Mouse (Mus musculus) layer of hippocampus, adult 2 months (tissue): Measurements from ENCODE around the gene Mfsd1. TPM values are rescaled to one million over a fixed set of nuclear protein-coding genes. Genes with fewer than 3 reads are reported as not detected.

Experiments used
- DNase-seq, 2 experiments: peaks; one replicate each; pipeline ENCODE4 v3.0.0; 2022; ENCODE audit warnings: low spot score in 2 of 2
- H3K27ac ChIP-seq: fragments of 200-600 bp; 2 replicates; pipeline ENCODE4 v1.8.1; 2022
- H3K4me3 ChIP-seq: fragments of 200-600 bp; 2 replicates; pipeline ENCODE4 v1.8.1; 2022; ENCODE audit warnings: mild to moderate bottlenecking
- CTCF ChIP-seq: fragments of 200-600 bp; conservative IDR thresholded peaks from 2 replicates; pipeline ENCODE4 v1.8.1; 2022; ENCODE audit warnings: antibody characterized with exemption, mild to moderate bottlenecking, moderate library complexity
- long read RNA-seq, 2 experiments: library from polyadenylated mRNA; stranded (forward); transcript quantifications; one replicate each; pipeline ENCODE4 v2.0.0; 2021; ENCODE audit warnings: borderline mapping rate in 2 of 2
- total RNA-seq, 2 experiments: library from RNA; stranded (reverse); gene quantifications; 2 replicates each; pipeline ENCODE4 v1.2.3; 2021

The Mfsd1 gene
- 10 to 100 TPM; 39.8 to 41.3 TPM for total RNA-seq
- long read RNA-seq, experiment 1, transcript Mfsd1-201 (16 exons, 3,011 nt), result major isoform, 33 of 39 reads
- long read RNA-seq, experiment 1, partial matches to known transcripts, result 2 of 39 reads
- long read RNA-seq, experiment 1, other reads (novel, unspliced or antisense), result 4 of 39 reads
- long read RNA-seq, experiment 2, transcript Mfsd1-201 (16 exons, 3,011 nt), result major isoform, 39 of 50 reads
- long read RNA-seq, experiment 2, partial matches to known transcripts, result 1 of 50 reads
- long read RNA-seq, experiment 2, other reads (novel, unspliced or antisense), result 10 of 50 reads

DNA sequence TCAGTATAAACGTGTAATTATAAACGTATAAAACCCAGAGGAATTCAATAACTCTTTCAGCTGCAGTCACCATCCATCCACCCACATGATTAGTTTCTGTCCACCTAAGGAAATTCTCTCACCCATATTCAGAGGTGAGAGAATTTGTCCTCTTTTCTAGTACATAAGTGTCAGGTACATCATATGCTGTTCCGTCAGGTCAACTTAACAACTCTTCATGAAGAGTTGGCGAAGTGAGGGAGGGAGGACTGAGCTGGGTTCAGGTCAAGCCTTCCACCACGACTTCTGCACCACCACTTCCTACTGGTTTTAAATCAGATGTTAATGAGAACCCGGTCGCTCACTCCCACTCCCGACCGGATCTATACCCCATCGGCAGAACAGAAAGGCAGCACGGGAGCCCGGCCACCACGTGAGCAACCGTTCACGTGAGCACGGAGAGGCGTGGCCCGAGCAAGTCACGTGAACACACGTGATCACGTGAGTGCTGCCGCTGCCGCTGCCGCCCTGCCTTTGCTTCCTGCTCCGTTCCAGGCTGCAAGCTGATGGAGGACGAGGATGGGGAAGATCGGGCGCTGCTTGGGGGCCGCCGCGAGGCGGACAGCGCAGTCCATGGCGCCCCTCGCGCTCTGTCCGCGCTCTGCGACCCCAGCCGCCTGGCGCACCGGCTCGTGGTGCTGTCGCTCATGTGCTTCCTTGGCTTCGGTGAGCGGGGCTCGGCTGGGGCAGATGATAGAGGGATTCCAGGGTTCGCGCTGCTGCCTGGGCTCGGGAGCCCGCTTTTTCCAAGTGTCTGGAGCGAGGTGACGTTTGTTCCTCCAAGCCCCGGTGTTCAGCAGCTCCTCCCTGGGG is at the start of gene Mfsd1:
TSS of gene Mfsd1 (plus strand) at position 469 of the 852 bp plus-strand sequence.
- H3K4me3 ChIP-seq, result peak within 1 kb of the TSS; percentile 72
- peak; percentile 80 to 83 for DNase-seq
- H3K27ac ChIP-seq, result peak within 1 kb of the TSS; percentile 88
- peak; percentile 22; the same call in 1 of the 2 replicates for TF ChIP-seq CTCF

DNA sequence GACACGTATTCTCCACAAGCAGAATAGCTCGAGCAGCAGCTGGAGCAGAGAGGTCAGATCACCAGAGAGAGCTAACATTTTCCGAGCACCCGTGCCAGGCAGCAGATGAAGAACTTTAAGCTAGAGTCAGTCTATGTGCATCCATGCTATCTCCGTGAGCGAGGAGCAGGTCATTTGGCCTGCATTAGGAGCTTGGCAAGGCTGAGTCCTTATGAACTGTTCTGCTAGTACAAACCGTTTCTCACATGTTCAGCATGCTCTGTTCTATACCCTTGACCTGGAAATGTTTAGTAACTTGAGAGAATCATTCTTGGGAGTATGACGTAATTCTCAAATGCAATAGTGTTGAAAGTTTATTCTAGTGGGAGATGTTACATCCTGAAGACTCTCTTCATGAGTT is 38.9 kb upstream of the Mfsd1 start:
- no peak for DNase-seq
- Histone ChIP-seq H3K4me3 (no peak overlapping the region), H3K27ac (no peak overlapping the region)
- TF ChIP-seq CTCF, result no peak

DNA sequence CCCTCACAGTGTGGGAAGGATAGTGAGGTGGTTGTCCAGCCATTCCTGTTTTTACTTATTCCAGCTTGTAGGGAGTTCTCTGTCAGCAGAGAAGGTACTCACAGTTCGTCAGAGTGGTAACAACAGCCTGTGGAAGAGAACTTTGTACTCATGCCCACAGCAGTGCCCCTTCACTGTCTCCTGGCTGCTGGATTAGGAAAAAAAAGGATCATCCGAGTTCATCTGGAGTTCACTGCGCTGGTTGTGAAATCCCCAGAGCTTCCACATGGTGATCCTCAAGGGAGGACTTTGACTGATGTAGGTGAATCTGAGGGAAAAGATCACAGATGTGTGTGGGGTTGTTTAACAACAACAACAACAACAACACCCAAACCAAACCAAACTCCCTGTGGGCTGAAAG is 31.3 kb upstream of the Mfsd1 start:
- H3K4me3 ChIP-seq, result no peak overlapping the region
- no peak for DNase-seq
- H3K27ac ChIP-seq, result no peak overlapping the region
- TF ChIP-seq CTCF, result no peak

- Histone ChIP-seq H3K4me3 (no peak overlapping the region), H3K27ac (no peak overlapping the region)
- DNase-seq, result no peak
- TF ChIP-seq CTCF, result no peak
Measured at GRCm38 (mm10) chr3:67553281-67553680, 29.3 kb upstream of the Mfsd1 start.

DNA sequence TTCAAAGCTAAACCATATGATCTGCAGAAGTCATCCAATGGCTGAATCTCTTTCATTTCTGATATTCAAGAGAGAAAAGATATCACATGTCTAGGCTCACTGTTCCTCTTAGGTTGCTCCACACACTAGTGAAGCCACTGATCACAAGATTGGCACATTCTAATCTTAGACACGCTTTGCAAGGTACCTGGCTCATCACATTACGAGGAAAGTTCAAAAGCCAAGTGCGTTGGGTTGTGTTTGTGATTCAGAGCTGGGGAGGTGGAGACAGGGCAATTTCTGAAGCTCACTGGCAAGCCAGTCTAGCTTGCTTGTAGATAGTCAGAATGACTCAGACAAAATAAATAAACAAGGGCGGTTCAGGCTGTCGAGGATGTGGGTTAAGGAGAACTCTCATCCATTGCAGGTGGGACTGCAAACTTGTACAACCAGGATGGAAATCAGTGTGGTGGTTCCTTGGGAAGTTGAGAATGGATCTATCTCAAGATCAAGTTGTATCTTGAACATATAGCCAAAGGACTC is 28.6 kb upstream of the Mfsd1 start:
- TF ChIP-seq CTCF, result no peak
- Histone ChIP-seq H3K4me3 (no peak overlapping the region), H3K27ac (no peak overlapping the region)
- DNase-seq, result no peak

DNA sequence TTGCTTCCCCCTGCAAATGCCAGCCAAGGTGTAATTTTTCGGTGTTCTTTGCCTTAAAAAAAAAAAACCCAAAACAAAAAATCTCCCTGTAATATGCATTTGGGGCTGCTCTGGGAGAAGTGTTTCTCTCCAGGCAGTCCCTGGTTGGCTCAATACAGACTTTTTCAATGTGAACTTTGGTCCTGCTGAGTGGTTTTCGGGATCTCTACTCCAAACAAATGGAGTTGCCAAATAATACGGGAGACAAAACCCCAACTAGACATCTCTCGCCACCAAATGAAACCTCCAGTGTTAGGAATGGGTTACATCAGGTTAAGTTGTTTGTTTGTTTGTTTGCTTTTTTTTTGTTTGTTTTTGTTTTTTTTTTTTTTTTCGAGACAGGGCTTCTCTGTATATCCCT is 27.3 kb upstream of the Mfsd1 start:
- TF ChIP-seq CTCF, result no peak
- Histone ChIP-seq H3K27ac (no peak overlapping the region), H3K4me3 (no peak overlapping the region)
- DNase-seq, result no peak

- Histone ChIP-seq H3K4me3 (no peak overlapping the region), H3K27ac (no peak overlapping the region)
- no peak for DNase-seq
- TF ChIP-seq CTCF, result no peak
Measured at GRCm38 (mm10) chr3:67557200-67557651, 25.3 kb upstream of the Mfsd1 start.

DNA sequence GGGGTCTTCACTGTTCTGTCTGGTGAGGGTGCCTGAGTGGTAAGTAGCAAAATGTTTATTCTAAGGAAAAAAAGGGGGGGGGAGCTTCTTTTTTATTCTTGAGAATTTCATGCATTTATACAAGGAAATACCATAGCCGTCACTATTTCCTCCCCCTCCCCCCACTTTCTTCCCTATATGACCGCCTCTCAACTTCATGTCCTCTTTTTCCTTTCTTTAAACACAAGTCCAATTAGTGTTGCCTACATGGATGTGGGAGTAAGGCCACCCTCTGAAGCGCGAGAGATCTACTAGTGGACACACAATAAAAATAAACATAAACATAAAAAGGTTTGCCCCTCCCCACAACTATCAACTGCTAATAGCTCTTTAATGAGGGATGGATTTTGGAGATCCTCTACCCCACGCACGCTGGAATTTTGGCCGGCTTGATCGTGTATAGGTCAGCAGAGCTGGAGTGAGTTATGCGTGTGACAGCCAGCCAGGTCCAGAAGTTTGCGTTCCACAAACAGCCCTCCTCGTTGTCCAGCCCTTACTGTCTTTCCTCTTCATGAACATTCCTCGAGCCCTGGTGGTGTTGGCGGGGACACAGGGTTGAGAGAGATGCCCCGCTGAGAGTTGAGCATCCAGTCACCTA is 24.7 kb upstream of the Mfsd1 start:
- TF ChIP-seq CTCF, result no peak
- no peak overlapping the region for H3K27ac ChIP-seq
- no peak overlapping the region for H3K4me3 ChIP-seq
- no peak for DNase-seq

GRCm38 (mm10) chr3:67564731-67565357 is 17.7 kb upstream of the Mfsd1 start:
- no peak for DNase-seq
- Histone ChIP-seq H3K4me3 (no peak overlapping the region), H3K27ac (no peak overlapping the region)
- peak; percentile 69 for TF ChIP-seq CTCF

GRCm38 (mm10) chr3:67565540-67566227 is 16.9 kb upstream of the Mfsd1 start:
- no peak for DNase-seq
- no peak overlapping the region for H3K27ac ChIP-seq
- no peak overlapping the region for H3K4me3 ChIP-seq
- no peak for TF ChIP-seq CTCF

DNA sequence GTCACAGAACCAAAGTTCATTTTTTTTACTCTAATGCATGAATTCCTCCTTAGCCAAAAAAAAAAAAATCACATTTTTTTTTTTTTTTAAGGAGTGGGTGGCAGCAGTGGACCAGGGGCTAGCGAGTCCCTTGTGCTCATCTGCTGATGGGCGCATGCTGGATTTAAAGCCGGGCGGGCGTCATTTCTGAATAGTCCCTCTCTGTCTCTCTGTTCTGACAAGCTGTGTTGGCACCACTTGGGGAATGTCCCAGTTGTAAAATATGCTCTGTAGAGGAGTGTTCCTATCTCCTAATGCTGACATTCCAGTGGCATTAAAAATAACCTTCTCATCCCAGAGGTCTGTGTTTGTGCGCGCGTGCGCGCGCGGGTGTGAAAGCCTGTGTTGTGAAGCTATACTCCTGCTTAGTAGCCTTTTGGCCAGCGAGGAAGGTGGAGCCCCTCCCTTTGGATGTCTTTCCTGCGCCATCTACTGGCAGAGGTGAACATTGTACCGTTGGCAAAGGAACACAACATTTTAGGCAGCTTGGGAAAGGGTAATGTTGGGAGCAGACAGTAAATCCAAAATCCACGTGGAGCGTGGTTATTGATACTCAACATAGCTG is 14.4 kb upstream of the Mfsd1 start:
- peak; percentile 93 for TF ChIP-seq CTCF
- no peak overlapping the region; the same call in 1 of the 2 replicates for H3K4me3 ChIP-seq
- no peak overlapping the region for H3K27ac ChIP-seq
- DNase-seq, result peak; percentile 74

- Histone ChIP-seq H3K4me3 (no peak overlapping the region), H3K27ac (no peak overlapping the region)
- TF ChIP-seq CTCF, result peak; percentile 76
- no peak for DNase-seq
Measured at GRCm38 (mm10) chr3:67572918-67573317, 9.6 kb upstream of the Mfsd1 start.
